Mouse (Mus musculus) heart, adult 10 weeks (tissue): ENCODE data around the gene Cip2a. TPM values are rescaled to one million over a fixed set of nuclear protein-coding genes. Genes with fewer than 3 reads are reported as not detected.

Experiments used
- polyA plus RNA-seq: library from polyadenylated mRNA; stranded (reverse); fragments of 350-450 nt; fragmentation: Illumina TruSeq; extraction: RNeasy Lipid Tissue Mini Kit (QIAGEN cat#74804); gene quantifications from one replicate; pipeline ENCODE4 v1.2.3, GENCODE M21; 2014; ENCODE audit warnings: low read depth, low replicate concordance

Gene Cip2a
- 0.89 TPM for polyA plus RNA-seq

GRCm38 (mm10) chr16:48993559-48994342 lies at the start of gene Cip2a, which contains the start of gene Dzip3:
Gene Cip2a, plus strand, starts transcription at chr16:48994185.
Gene Dzip3, minus strand, starts transcription at chr16:48994165.

GRCm38 (mm10) chr16:49057186-49057585 lies 63.2 kb downstream of the Cip2a start, which contains the start of gene Myh15:
Gene Myh15, plus strand, starts transcription at chr16:49057486.

Other genes starting within 250 kb of the Cip2a start
- gene Trat1, start 222.2 kb upstream of the Cip2a start, polyA plus RNA-seq = not detected
- gene Retnlb, start 177.3 kb upstream of the Cip2a start, polyA plus RNA-seq = not detected
- gene Retnla, start 151.6 kb upstream of the Cip2a start, polyA plus RNA-seq = 9.1 TPM
- not detected for gene Retnlg, start 121.6 kb upstream of the Cip2a start, polyA plus RNA-seq
- 5.6 TPM for gene Dzip3, start within 50 bp of the Cip2a start, polyA plus RNA-seq
- not detected for gene Myh15, start 63.3 kb downstream of the Cip2a start, polyA plus RNA-seq